Mouse (Mus musculus): ENCODE data around the gene Dab2ip. TPM values are rescaled to one million over a fixed set of nuclear protein-coding genes. Genes with fewer than 3 reads are reported as not detected.

Gene Dab2ip
- polyA plus RNA-seq, 1 experiment from 2014 or later: 67.9 TPM

GRCm38 (mm10) chr2:35736061-35736460 lies 178.0 kb downstream of the Dab2ip start:
- ATAC-seq (ENCODE audit: insufficient number of reproducible peaks, low FRiP score, low TSS enrichment, low read depth): no peak
- no peak overlapping the region for H3K9ac ChIP-seq
- no peaks in the 10 kb centered on the region for H3K9me3 ChIP-seq (replicated peaks)
- H3K27ac ChIP-seq (replicated peaks): no peak overlapping the region
- no peaks in the 10 kb centered on the region for H3K27me3 ChIP-seq
- 55% methylated on average over 2 of the region's 2 CpGs for WGBS
- no peak overlapping the region for H3K4me3 ChIP-seq (replicated peaks)
- peaks cover 17% of the 10 kb centered on the region for H3K4me1 ChIP-seq
- peaks cover 4% of the 10 kb centered on the region for H3K36me3 ChIP-seq
- no peak overlapping the region for H3K4me2 ChIP-seq (replicated peaks)

GRCm38 (mm10) chr2:35737467-35738027 lies 179.5 kb downstream of the Dab2ip start:
- Histone ChIP-seq H3K4me3 (replicated peaks) (no peak overlapping the region), H3K27me3 (no peaks in the 10 kb centered on the region), H3K9me3 (replicated peaks) (no peaks in the 10 kb centered on the region), H3K27ac (replicated peaks) (no peak overlapping the region), H3K4me1 (peaks cover 17% of the 10 kb centered on the region), H3K9ac (no peak overlapping the region), H3K4me2 (replicated peaks) (no peak overlapping the region), H3K36me3 (no peaks in the 10 kb centered on the region)
- no peak for ATAC-seq (ENCODE audit: insufficient number of reproducible peaks, low FRiP score, low TSS enrichment, low read depth)
- WGBS: 76% methylated on average over 7 of the region's 7 CpGs

- H3K4me1 ChIP-seq: peaks cover 17% of the 10 kb centered on the region
- H3K4me2 ChIP-seq (replicated peaks): no peak overlapping the region
- no peak overlapping the region for H3K9ac ChIP-seq
- 32% methylated on average over 13 of the region's 13 CpGs for WGBS
- H3K27ac ChIP-seq (replicated peaks): no peak overlapping the region
- H3K27me3 ChIP-seq: no peaks in the 10 kb centered on the region
- no peaks in the 10 kb centered on the region for H3K36me3 ChIP-seq
- no peak overlapping the region for H3K4me3 ChIP-seq (replicated peaks)
- no peak for ATAC-seq (ENCODE audit: insufficient number of reproducible peaks, low FRiP score, low TSS enrichment, low read depth)
- H3K9me3 ChIP-seq (replicated peaks): no peaks in the 10 kb centered on the region
Measured at GRCm38 (mm10) chr2:35739669-35740254, 181.7 kb downstream of the Dab2ip start.

- Histone ChIP-seq H3K27me3 (no peaks in the 10 kb centered on the region), H3K9me3 (replicated peaks) (no peaks in the 10 kb centered on the region), H3K4me2 (replicated peaks) (no peak overlapping the region), H3K36me3 (no peaks in the 10 kb centered on the region), H3K4me1 (peaks cover 27% of the 10 kb centered on the region), H3K9ac (no peak overlapping the region), H3K4me3 (replicated peaks) (no peak overlapping the region), H3K27ac (replicated peaks) (no peak overlapping the region)
- WGBS: 84% methylated on average over 10 of the region's 10 CpGs
- ATAC-seq (ENCODE audit: insufficient number of reproducible peaks, low FRiP score, low TSS enrichment, low read depth): no peak
Measured at GRCm38 (mm10) chr2:35745876-35746275, 187.8 kb downstream of the Dab2ip start.

- no peaks in the 10 kb centered on the region for H3K9me3 ChIP-seq (replicated peaks)
- H3K4me3 ChIP-seq (replicated peaks): no peak overlapping the region
- WGBS: 15% methylated on average over 4 of the region's 7 CpGs
- ATAC-seq (ENCODE audit: insufficient number of reproducible peaks, low FRiP score, low TSS enrichment, low read depth): no peak; the same call in 1 of the 2 replicates
- H3K4me1 ChIP-seq: peaks cover 21% of the 10 kb centered on the region
- H3K4me2 ChIP-seq (replicated peaks): no peak overlapping the region
- H3K27me3 ChIP-seq: no peaks in the 10 kb centered on the region
- no peak overlapping the region for H3K27ac ChIP-seq (replicated peaks)
- no peak overlapping the region for H3K9ac ChIP-seq
- H3K36me3 ChIP-seq: no peaks in the 10 kb centered on the region
Measured at GRCm38 (mm10) chr2:35746638-35747037, 188.6 kb downstream of the Dab2ip start.

GRCm38 (mm10) chr2:35747371-35748035 lies 189.4 kb downstream of the Dab2ip start:
- no peaks in the 10 kb centered on the region for H3K36me3 ChIP-seq
- peaks cover 21% of the 10 kb centered on the region for H3K4me1 ChIP-seq
- no peak overlapping the region for H3K4me3 ChIP-seq (replicated peaks)
- no peaks in the 10 kb centered on the region for H3K9me3 ChIP-seq (replicated peaks)
- H3K4me2 ChIP-seq (replicated peaks): no peak overlapping the region
- H3K27me3 ChIP-seq: no peaks in the 10 kb centered on the region
- no peak overlapping the region for H3K9ac ChIP-seq
- H3K27ac ChIP-seq (replicated peaks): no peak overlapping the region
- WGBS: 48% methylated on average over 12 of the region's 12 CpGs
- no peak for ATAC-seq (ENCODE audit: insufficient number of reproducible peaks, low FRiP score, low TSS enrichment, low read depth)

GRCm38 (mm10) chr2:35750533-35751141 lies 192.6 kb downstream of the Dab2ip start:
- no peak overlapping the region for H3K9ac ChIP-seq
- no peaks in the 10 kb centered on the region for H3K27me3 ChIP-seq
- peaks cover 21% of the 10 kb centered on the region for H3K4me1 ChIP-seq
- H3K4me3 ChIP-seq (replicated peaks): no peak overlapping the region
- H3K36me3 ChIP-seq: no peaks in the 10 kb centered on the region
- H3K4me2 ChIP-seq (replicated peaks): no peak overlapping the region
- no peak overlapping the region for H3K27ac ChIP-seq (replicated peaks)
- no peak for ATAC-seq (ENCODE audit: insufficient number of reproducible peaks, low FRiP score, low TSS enrichment, low read depth)
- 74% methylated on average over 7 of the region's 7 CpGs for WGBS
- no peaks in the 10 kb centered on the region for H3K9me3 ChIP-seq (replicated peaks)

- ATAC-seq (ENCODE audit: insufficient number of reproducible peaks, low FRiP score, low TSS enrichment, low read depth): no peak
- H3K27ac ChIP-seq (replicated peaks): no peak overlapping the region
- H3K27me3 ChIP-seq: no peaks in the 10 kb centered on the region
- H3K9ac ChIP-seq: no peak overlapping the region
- H3K4me2 ChIP-seq (replicated peaks): no peak overlapping the region
- no peak overlapping the region for H3K4me3 ChIP-seq (replicated peaks)
- H3K9me3 ChIP-seq (replicated peaks): no peaks in the 10 kb centered on the region
- WGBS: 77% methylated on average over 18 of the region's 18 CpGs
- H3K4me1 ChIP-seq: peaks cover 14% of the 10 kb centered on the region
- H3K36me3 ChIP-seq: no peaks in the 10 kb centered on the region
Measured at GRCm38 (mm10) chr2:35751781-35752505, 193.9 kb downstream of the Dab2ip start.

GRCm38 (mm10) chr2:35756467-35756866 lies 198.4 kb downstream of the Dab2ip start:
- no peaks in the 10 kb centered on the region for H3K9me3 ChIP-seq (replicated peaks)
- peaks cover 4% of the 10 kb centered on the region; the same call in 1 of the 2 replicates for H3K27me3 ChIP-seq
- H3K27ac ChIP-seq (replicated peaks): no peak overlapping the region
- WGBS: 58% methylated on average over 7 of the region's 7 CpGs
- H3K4me3 ChIP-seq (replicated peaks): no peak overlapping the region
- no peaks in the 10 kb centered on the region for H3K4me1 ChIP-seq
- no peak overlapping the region for H3K4me2 ChIP-seq (replicated peaks)
- H3K36me3 ChIP-seq: no peaks in the 10 kb centered on the region
- H3K9ac ChIP-seq: no peak overlapping the region
- ATAC-seq (ENCODE audit: insufficient number of reproducible peaks, low FRiP score, low TSS enrichment, low read depth): no peak

- Histone ChIP-seq H3K4me3 (replicated peaks) (no peak overlapping the region), H3K27me3 (peaks cover 4% of the 10 kb centered on the region; the same call in 1 of the 2 replicates), H3K4me2 (replicated peaks) (no peak overlapping the region), H3K4me1 (no peaks in the 10 kb centered on the region), H3K9ac (no peak overlapping the region), H3K9me3 (replicated peaks) (no peaks in the 10 kb centered on the region), H3K27ac (replicated peaks) (no peak overlapping the region), H3K36me3 (no peaks in the 10 kb centered on the region)
- ATAC-seq (ENCODE audit: insufficient number of reproducible peaks, low FRiP score, low TSS enrichment, low read depth): no peak
- WGBS: 65% methylated on average over 8 of the region's 8 CpGs
Measured at GRCm38 (mm10) chr2:35760352-35760751, 202.3 kb downstream of the Dab2ip start.

GRCm38 (mm10) chr2:35760867-35761266 lies 202.8 kb downstream of the Dab2ip start:
- Histone ChIP-seq H3K9me3 (replicated peaks) (no peaks in the 10 kb centered on the region), H3K36me3 (no peaks in the 10 kb centered on the region), H3K4me1 (no peaks in the 10 kb centered on the region), H3K9ac (no peak overlapping the region), H3K4me2 (replicated peaks) (no peak overlapping the region), H3K27ac (replicated peaks) (no peak overlapping the region), H3K4me3 (replicated peaks) (no peak overlapping the region), H3K27me3 (peaks cover 4% of the 10 kb centered on the region; the same call in 1 of the 2 replicates)
- ATAC-seq (ENCODE audit: insufficient number of reproducible peaks, low FRiP score, low TSS enrichment, low read depth): no peak

Data from embryonic facial prominence, embryonic 15.5 days (tissue).